Mouse (Mus musculus) heart, embryonic 10.5 days (tissue): ENCODE results near the gene Adarb2. TPM values are rescaled to one million over a fixed set of nuclear protein-coding genes. Genes with fewer than 3 reads are reported as not detected.
A peak's percentile ranks its signal among the peaks of the same experiment; 100 is the strongest.

Source experiments
- DNase-seq: peaks from one replicate; pipeline ENCODE4 v3.0.0-alpha.2; 2017; ENCODE audit warnings: low spot score
- H3K27ac ChIP-seq: fragments of 300-500 bp; sonication (generic); 2 replicates; pipeline ENCODE4 v1.5.1; 2016; ENCODE audit warnings: mild to moderate bottlenecking
- H3K27me3 ChIP-seq: fragments of 300-500 bp; sonication (generic); 2 replicates; pipeline ENCODE4 v1.6.1; 2016; ENCODE audit warnings: mild to moderate bottlenecking; ENCODE audit not compliant: poor library complexity, insufficient read depth, severe bottlenecking
- H3K36me3 ChIP-seq: fragments of 300-500 bp; sonication (generic); 2 replicates; pipeline ENCODE4 v1.6.1; 2016; ENCODE audit warnings: mild to moderate bottlenecking, moderate library complexity
- H3K4me1 ChIP-seq: fragments of 300-500 bp; sonication (generic); 2 replicates; pipeline ENCODE4 v1.6.1; 2016; ENCODE audit warnings: mild to moderate bottlenecking
- H3K4me3 ChIP-seq: fragments of 300-500 bp; sonication (generic); 2 replicates; pipeline ENCODE4 v1.5.1; 2016; ENCODE audit warnings: mild to moderate bottlenecking, moderate library complexity
- H3K9me3 ChIP-seq: fragments of 300-500 bp; sonication (generic); 2 replicates; pipeline ENCODE4 v1.6.1; 2016; ENCODE audit warnings: mild to moderate bottlenecking, moderate library complexity
- WGBS: fragments of 180-500 bp; shearing (Covaris S2); methylation state at CpG from one replicate; pipeline ENCODE4 v1.1.7; 2016; 5-methylcytosine and 5-hydroxymethylcytosine counted together
- polyA plus RNA-seq: library from polyadenylated mRNA; unstranded; fragments of >200 nt; fragmentation: Nextera tagmentation; extraction: Ambion mirVana; gene quantifications from 2 replicates; pipeline ENCODE4 v1.2.1, GENCODE M21; 2016

Adarb2 gene
- polyA plus RNA-seq, 1 experiment from 2014 or later, result 0.51 TPM

DNA sequence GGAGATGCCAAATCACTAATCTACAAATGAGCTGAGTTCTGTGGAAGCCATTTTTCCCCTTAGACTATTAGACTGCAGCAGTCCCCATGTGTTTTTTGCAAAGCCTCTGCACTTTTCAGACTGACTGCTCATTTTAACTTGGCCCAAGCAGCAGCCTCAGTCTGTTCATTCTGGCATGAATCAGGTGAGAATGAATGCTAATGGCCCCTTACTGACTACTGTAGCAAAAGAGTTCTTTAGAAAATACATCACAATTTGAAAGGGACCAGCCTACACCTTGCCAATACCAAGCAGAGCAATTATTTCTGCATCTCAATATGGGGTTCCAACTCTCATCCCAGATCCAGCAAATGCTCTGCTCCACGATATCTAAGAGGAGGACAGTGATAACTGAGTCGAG lies 335.8 kb downstream of the Adarb2 start:
- Histone ChIP-seq H3K27ac (no peak overlapping the region), H3K4me1 (no peaks in the 10 kb centered on the region), H3K9me3 (no peaks in the 10 kb centered on the region), H3K36me3 (no peaks in the 10 kb centered on the region), H3K4me3 (no peak overlapping the region), H3K27me3 (no peaks in the 10 kb centered on the region)
- no peak for DNase-seq
- WGBS, result 87% methylated on average over 2 of the region's 2 CpGs

DNA sequence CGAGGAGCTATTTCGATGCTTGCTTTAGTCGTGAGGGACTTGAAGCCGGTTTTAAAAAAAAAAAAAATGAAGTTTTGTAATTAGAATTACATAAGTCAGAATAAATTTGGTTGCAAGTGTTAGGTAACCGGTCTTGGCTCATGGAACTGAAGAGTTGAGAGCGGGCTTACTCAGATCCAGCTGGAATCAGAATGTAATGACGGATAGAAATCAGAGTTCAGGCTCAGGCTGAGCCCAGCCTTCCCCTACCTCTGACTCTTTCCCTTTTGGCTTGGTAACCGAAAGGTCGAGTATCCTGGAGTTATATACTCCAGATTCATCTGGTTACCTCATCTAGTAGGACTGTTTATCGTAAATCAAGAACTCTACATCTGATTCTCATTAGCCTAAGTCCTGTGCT lies 336.2 kb downstream of the Adarb2 start:
- no peak overlapping the region for H3K27ac ChIP-seq
- H3K9me3 ChIP-seq, result no peaks in the 10 kb centered on the region
- H3K36me3 ChIP-seq, result no peaks in the 10 kb centered on the region
- no peaks in the 10 kb centered on the region for H3K4me1 ChIP-seq
- 82% methylated on average over 10 of the region's 10 CpGs for WGBS
- no peak for DNase-seq
- no peak overlapping the region for H3K4me3 ChIP-seq
- no peaks in the 10 kb centered on the region for H3K27me3 ChIP-seq

- no peak overlapping the region for H3K4me3 ChIP-seq
These were observed 340.0 kb downstream of the Adarb2 start for GRCm38 (mm10) chr13:8542684-8543083.

GRCm38 (mm10) chr13:8552242-8552641 lies 349.6 kb downstream of the Adarb2 start:
- H3K9me3 ChIP-seq, result no peaks in the 10 kb centered on the region
- H3K4me1 ChIP-seq, result no peaks in the 10 kb centered on the region
- H3K4me3 ChIP-seq, result no peak overlapping the region
- H3K27ac ChIP-seq, result no peak overlapping the region
- H3K36me3 ChIP-seq, result no peaks in the 10 kb centered on the region
- DNase-seq, result peak; percentile 19
- WGBS, result 78% methylated on average over 2 of the region's 2 CpGs
- no peaks in the 10 kb centered on the region for H3K27me3 ChIP-seq

More at GRCm38 (mm10) chr13:8542684-8543083, 340.0 kb downstream of the Adarb2 start:
- no peaks in the 10 kb centered on the region for H3K27me3 ChIP-seq
- no peaks in the 10 kb centered on the region for H3K9me3 ChIP-seq
- H3K36me3 ChIP-seq, result no peaks in the 10 kb centered on the region
- 79% methylated on average over 2 of the region's 2 CpGs for WGBS
- no peaks in the 10 kb centered on the region for H3K4me1 ChIP-seq
- no peak for DNase-seq
- no peak overlapping the region for H3K27ac ChIP-seq

DNA sequence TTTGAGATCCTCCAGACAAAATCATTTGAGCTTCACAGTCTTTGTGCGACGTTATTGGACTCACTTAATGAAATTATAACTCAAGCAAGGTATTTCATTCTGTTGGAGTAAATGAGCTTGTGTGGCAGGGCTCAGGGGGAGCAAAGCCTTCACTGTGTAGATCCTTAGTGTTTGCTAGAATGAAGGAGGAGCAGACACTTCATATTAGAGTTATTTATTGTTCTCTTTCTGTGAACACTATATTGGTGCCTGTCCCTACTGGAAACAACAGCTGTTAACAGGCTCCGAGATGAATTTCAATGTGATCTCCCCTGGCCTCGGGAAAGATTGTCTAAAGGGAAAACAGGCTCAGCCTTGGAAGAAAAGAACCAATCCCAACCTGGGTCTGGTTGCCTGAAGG lies 355.1 kb downstream of the Adarb2 start:
- WGBS, result 79% methylated on average over 4 of the region's 4 CpGs

GRCm38 (mm10) chr13:8560485-8560884 lies 357.8 kb downstream of the Adarb2 start:
- H3K36me3 ChIP-seq, result no peaks in the 10 kb centered on the region

More for the DNA sequence above, 355.1 kb downstream of the Adarb2 start:
- H3K36me3 ChIP-seq, result no peaks in the 10 kb centered on the region
- no peaks in the 10 kb centered on the region for H3K9me3 ChIP-seq
- DNase-seq, result no peak
- no peaks in the 10 kb centered on the region for H3K27me3 ChIP-seq
- H3K4me3 ChIP-seq, result no peak overlapping the region
- no peaks in the 10 kb centered on the region for H3K4me1 ChIP-seq
- H3K27ac ChIP-seq, result no peak overlapping the region

DNA sequence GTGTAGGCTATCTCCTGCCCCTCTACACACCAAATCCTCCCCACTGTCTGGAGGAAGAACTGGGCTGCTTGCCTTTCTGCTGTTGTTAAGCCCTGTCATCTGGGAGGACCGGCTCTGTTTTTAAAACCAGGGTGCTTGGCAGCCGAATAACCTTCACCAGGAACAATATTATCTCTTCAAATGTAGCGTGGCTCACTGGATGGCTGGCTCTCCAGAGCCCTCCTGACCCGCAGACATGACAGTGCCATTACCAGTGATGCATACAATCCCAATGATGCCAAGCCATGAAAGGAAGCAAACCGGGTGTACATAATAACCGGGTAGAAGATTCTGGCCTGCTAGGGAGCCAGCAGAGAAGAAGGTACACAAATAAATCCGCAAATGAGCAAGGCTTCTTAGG lies 360.5 kb downstream of the Adarb2 start:
- WGBS, result 82% methylated on average over 7 of the region's 7 CpGs
- Histone ChIP-seq H3K27ac (no peak overlapping the region), H3K9me3 (no peaks in the 10 kb centered on the region), H3K27me3 (no peaks in the 10 kb centered on the region), H3K4me1 (no peaks in the 10 kb centered on the region), H3K4me3 (no peak overlapping the region), H3K36me3 (no peaks in the 10 kb centered on the region)
- no peak for DNase-seq

More at GRCm38 (mm10) chr13:8560485-8560884, 357.8 kb downstream of the Adarb2 start:
- Histone ChIP-seq H3K4me1 (no peaks in the 10 kb centered on the region), H3K27ac (no peak overlapping the region), H3K4me3 (no peak overlapping the region), H3K9me3 (no peaks in the 10 kb centered on the region), H3K27me3 (no peaks in the 10 kb centered on the region)
- DNase-seq, result no peak

DNA sequence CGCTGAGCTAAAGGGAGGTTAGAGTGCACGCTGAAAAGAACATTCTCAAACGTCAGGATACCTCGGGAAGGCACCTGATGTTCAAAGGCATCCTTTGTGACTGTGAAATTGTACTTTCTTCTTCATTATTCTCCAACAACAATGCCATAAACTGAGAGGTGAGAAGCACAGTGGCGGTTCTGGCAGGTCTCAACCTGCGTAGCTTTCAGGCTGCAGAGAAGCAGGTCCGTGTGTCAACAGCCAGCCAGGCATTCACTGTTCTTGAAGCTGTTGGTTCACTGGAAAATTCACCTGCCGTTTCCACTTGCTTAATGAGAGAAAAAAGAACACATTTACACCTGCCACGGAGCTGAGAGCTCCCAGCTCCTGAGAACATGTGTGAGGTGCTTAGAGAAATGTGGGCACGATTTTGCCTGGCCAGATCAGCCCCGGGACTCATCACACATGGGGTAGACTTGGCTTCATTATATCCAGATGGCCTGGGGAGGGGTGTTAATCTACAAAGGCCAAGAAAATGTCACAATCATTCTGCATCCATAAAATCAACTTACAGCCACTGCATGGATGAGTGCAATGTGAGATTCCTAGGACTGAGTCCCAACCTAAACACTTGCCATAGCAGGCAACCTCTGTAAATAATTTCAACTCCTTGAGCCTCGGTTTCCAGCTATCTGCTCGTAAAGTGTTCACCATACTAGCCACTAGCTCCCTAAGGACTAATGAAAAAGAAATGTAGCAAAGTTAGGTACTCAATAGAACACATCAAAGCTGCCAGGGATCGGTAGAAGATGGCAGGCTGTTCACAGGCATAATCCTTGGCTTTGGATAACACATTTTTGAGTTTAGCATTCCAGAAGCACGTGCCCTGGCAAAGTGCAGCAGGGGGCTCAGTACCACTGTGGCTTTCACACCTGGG lies 364.7 kb downstream of the Adarb2 start:
- 77% methylated on average over 15 of the region's 15 CpGs for WGBS
- DNase-seq, result no peak

GRCm38 (mm10) chr13:8570269-8570668 lies 367.6 kb downstream of the Adarb2 start:
- no peaks in the 10 kb centered on the region for H3K4me1 ChIP-seq
- H3K9me3 ChIP-seq, result no peaks in the 10 kb centered on the region
- WGBS, result 85% methylated on average over 13 of the region's 13 CpGs

More for the DNA sequence above, 364.7 kb downstream of the Adarb2 start:
- H3K4me1 ChIP-seq, result no peaks in the 10 kb centered on the region
- H3K9me3 ChIP-seq, result no peaks in the 10 kb centered on the region
- no peaks in the 10 kb centered on the region for H3K27me3 ChIP-seq
- H3K36me3 ChIP-seq, result no peaks in the 10 kb centered on the region
- H3K4me3 ChIP-seq, result no peak overlapping the region
- H3K27ac ChIP-seq, result no peak overlapping the region

GRCm38 (mm10) chr13:8573908-8574307 lies 371.2 kb downstream of the Adarb2 start:
- DNase-seq, result no peak

More at GRCm38 (mm10) chr13:8570269-8570668, 367.6 kb downstream of the Adarb2 start:
- no peaks in the 10 kb centered on the region for H3K36me3 ChIP-seq
- no peak overlapping the region for H3K4me3 ChIP-seq
- H3K27me3 ChIP-seq, result no peaks in the 10 kb centered on the region
- DNase-seq, result no peak
- no peak overlapping the region for H3K27ac ChIP-seq

DNA sequence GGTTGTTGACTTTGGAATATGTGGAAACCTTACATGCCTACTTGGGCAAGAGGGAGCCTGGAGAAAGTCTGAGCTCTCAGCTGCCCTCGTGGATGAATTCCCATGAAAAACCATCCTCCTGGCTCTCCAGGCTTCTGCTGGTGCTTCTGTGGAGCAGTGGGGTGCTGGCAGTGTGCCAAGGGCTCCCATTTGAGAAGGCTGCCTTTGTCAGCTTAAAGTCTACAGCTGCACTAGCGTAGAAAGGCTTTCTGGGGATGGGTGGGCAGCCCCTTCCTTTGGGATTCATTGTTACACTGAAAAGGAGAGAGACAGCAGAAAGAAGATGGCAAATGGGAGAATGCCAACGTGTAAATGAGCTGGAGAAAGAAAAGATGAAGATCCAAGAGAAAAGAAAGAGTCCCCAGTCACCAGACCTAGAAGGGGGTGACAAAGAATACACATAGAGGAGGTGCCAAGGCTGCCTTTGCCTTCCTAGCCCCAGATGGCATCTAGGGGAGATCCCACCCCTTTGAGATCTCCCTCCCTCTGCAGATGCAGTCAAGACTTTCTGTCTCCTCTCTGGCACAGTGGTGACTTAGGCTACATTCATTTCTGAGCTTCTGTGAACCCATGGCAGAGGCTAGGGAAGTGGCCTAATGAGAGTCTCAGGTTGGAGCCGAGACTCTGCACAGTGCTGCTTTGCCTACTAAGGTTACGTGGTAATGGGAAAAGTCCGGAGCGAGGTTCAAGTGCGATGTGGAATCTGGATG lies 381.8 kb downstream of the Adarb2 start:
- H3K36me3 ChIP-seq, result no peaks in the 10 kb centered on the region
- no peaks in the 10 kb centered on the region for H3K27me3 ChIP-seq
- H3K9me3 ChIP-seq, result no peaks in the 10 kb centered on the region
- peak; percentile 56 for DNase-seq
- no peak overlapping the region for H3K27ac ChIP-seq
- H3K4me1 ChIP-seq, result no peaks in the 10 kb centered on the region
- 79% methylated on average over 8 of the region's 8 CpGs for WGBS
- H3K4me3 ChIP-seq, result no peak overlapping the region

More at GRCm38 (mm10) chr13:8573908-8574307, 371.2 kb downstream of the Adarb2 start:
- no peaks in the 10 kb centered on the region for H3K36me3 ChIP-seq
- H3K4me1 ChIP-seq, result no peaks in the 10 kb centered on the region
- no peak overlapping the region for H3K27ac ChIP-seq
- no peaks in the 10 kb centered on the region for H3K27me3 ChIP-seq
- H3K4me3 ChIP-seq, result no peak overlapping the region
- 86% methylated on average over 12 of the region's 12 CpGs for WGBS
- H3K9me3 ChIP-seq, result 0 out of 2 replicates have a peak, but pooled peaks cover 3% of the 10 kb centered on the region

GRCm38 (mm10) chr13:8587447-8587846 lies 384.8 kb downstream of the Adarb2 start:
- H3K27ac ChIP-seq, result no peak overlapping the region
- DNase-seq, result peak; percentile 13
- no peaks in the 10 kb centered on the region for H3K4me1 ChIP-seq
- no peaks in the 10 kb centered on the region for H3K27me3 ChIP-seq
- no peaks in the 10 kb centered on the region for H3K36me3 ChIP-seq
- 80% methylated on average over 7 of the region's 7 CpGs for WGBS
- H3K9me3 ChIP-seq, result no peaks in the 10 kb centered on the region
- no peak overlapping the region for H3K4me3 ChIP-seq

DNA sequence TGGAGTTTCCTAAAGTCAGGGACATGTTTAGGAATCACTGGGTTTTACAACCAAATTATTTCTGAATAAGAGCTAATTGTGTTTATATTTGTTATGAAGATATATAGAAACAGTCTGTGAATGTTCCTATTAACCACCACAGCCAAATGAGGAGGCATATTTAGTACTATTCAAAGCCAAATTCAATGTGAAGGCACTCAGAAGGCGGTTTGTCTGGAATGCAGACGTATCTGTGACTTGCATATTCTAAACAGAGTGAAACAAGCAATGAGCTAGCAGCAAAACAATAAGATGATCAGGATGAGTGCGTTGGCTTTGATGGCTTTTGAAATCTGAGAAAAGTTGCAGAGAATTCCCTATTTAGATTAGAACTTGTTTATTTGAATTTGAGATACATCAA lies 387.8 kb downstream of the Adarb2 start:
- Histone ChIP-seq H3K27me3 (no peaks in the 10 kb centered on the region), H3K27ac (no peak overlapping the region), H3K36me3 (no peaks in the 10 kb centered on the region), H3K9me3 (no peaks in the 10 kb centered on the region), H3K4me3 (no peak overlapping the region), H3K4me1 (no peaks in the 10 kb centered on the region)
- no peak for DNase-seq
- 78% methylated on average over 3 of the region's 3 CpGs for WGBS
